Mouse (Mus musculus) thymus, adult 2 months (tissue): ENCODE results near the gene Ryr3.

Experiments
- CTCF ChIP-seq: fragments of 200-500 bp; IDR thresholded peaks from 2 replicates; pipeline ENCODE4 v1.5.1; 2012; ENCODE audit warnings: mild to moderate bottlenecking, control low read depth, low read length, moderate library complexity, borderline replicate concordance; ENCODE audit not compliant: control insufficient read depth, poor library complexity, insufficient read depth; ENCODE audit errors: extremely low read depth
- POLR2A ChIP-seq: fragments of 200-500 bp; IDR thresholded peaks from 2 replicates; pipeline ENCODE4 v1.6.1; 2012; ENCODE audit warnings: mild to moderate bottlenecking, low read length, control low read depth, moderate library complexity; ENCODE audit not compliant: control insufficient read depth, poor library complexity, insufficient read depth; ENCODE audit errors: extremely low read depth

GRCm38 (mm10) chr2:113049831-113050230, 167.1 kb downstream of the Ryr3 start:
- TF ChIP-seq CTCF = no peak
- no peak for TF ChIP-seq POLR2A
